ENCODE assay signal across 8 mouse cellular contexts in genomic region chr14:53776717-53777116, GRCm38 (mm10).
A peak's percentile ranks its signal among the peaks of the same experiment; 100 is the strongest.
DNase-seq lines count a peak whose midpoint lies in the region; ATAC-seq and TF ChIP-seq lines count a peak whose summit lies in the region.
"Not testable (repeated sequence)": the region's sequence is repeated elsewhere in the genome, so short reads cannot be mapped to it uniquely, and the experiment has no call there.

No protein-coding gene starts in this region.

- not testable (repeated sequence) for H3K27me3 ChIP-seq in kidney, adult 2 months (replicated peaks; ENCODE audit: control insufficient read depth, insufficient read depth, low read length)

- not testable (repeated sequence) for H3K27ac ChIP-seq in kidney, adult 2 months (ENCODE audit: insufficient read depth, low read depth, low read length); left cerebral cortex, adult 2 months

- not testable (repeated sequence) for H3K4me1 ChIP-seq in kidney, adult 2 months (ENCODE audit: control insufficient read depth, insufficient read depth, low read length)

- DNase-seq in ZHBTc4 (ENCODE audit: low read depth, low spot score) = peak; percentile 68
- DNase-seq in embryo, embryonic 10.5 days (ENCODE audit: low spot score) = peak; percentile 62
- DNase-seq in kidney, adult 2 months = peak; percentile 39
- peak; percentile 55 to 59 for DNase-seq in left cerebral cortex, adult 2 months (ENCODE audit: extremely low spot score in 1 of 2, low spot score in 2 of 2)
- peak; percentile 20 for DNase-seq in mesoderm, embryonic 11.5 days (ENCODE audit: low read depth, low spot score)
- DNase-seq in right cerebral cortex, adult 2 months (ENCODE audit: low spot score in 2 of 2) = peak; percentile 63
- DNase-seq in urinary bladder, postnatal 14 days (ENCODE audit: low spot score) = peak; percentile 38

- not testable (repeated sequence) for TF ChIP-seq POLR2A in kidney, adult 2 months (IDR thresholded peaks at IDR 0.05; ENCODE audit: low read depth, low read length)

- 65% methylated on average over 1 of the region's 1 CpGs for WGBS in kidney, adult 2 months

- H3K36me3 ChIP-seq in kidney, adult 2 months (ENCODE audit: control insufficient read depth, insufficient read depth, low read length) = not testable (repeated sequence)

- H3K4me3 ChIP-seq in kidney, adult 2 months (ENCODE audit: insufficient read depth, low read depth, low read length); left cerebral cortex, adult 2 months: not testable (repeated sequence)

- ATAC-seq in granulocyte monocyte progenitor cell, adult 5-6 weeks (replicated peaks; ENCODE audit: poor library complexity, severe bottlenecking) = peak; percentile 48; the same call in 1 of the 2 replicates

- peak; percentile 46 for TF ChIP-seq CTCF in kidney, adult 2 months (conservative IDR thresholded peaks at IDR 0.05; ENCODE audit: insufficient read depth, insufficient read length, low read depth, low read length)
- peak; percentile 74 for TF ChIP-seq CTCF in left cerebral cortex, adult 2 months (IDR thresholded peaks at IDR 0.05)

- intact Hi-C loops in left cerebral cortex, adult 2 months (cut with DNase I) = loop anchor here (2.0 kb wide), 1 partner anchor 28 kb away; no protein-coding TSS in a partner anchor
